Mouse (Mus musculus): ENCODE results near the gene Cep85l.

The Cep85l gene

GRCm38 (mm10) chr10:53339045-53339444 lies 40.7 kb downstream of the Cep85l start:
- DNase-seq: no peak

GRCm38 (mm10) chr10:53337162-53337923 lies 42.4 kb downstream of the Cep85l start, which contains the start of gene Pln:
Pln (plus strand) TSS chr10:53337667.
- no peak for DNase-seq

GRCm38 (mm10) chr10:53335974-53336373 lies 43.8 kb downstream of the Cep85l start:
- DNase-seq: no peak

DNA sequence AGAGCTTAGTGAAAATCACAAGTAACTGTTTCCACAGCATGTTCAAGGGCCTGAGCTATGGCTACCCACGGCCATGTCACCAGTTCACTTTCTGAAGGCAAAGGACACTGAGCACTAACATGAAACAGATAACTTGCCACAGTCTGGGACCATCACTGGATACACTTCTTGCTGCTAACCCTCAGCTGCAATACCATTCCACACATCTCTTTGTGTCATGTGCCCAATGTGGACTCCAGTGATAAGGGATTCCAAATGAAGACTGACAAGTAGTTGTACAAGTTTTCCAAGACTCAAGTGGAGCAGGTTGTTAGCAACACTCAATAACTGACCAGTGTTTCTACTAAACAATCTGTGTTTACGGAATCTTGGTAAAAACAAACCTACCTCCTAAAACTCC lies 44.5 kb downstream of the Cep85l start:
- DNase-seq: no peak

- DNase-seq: no peak
Observed at GRCm38 (mm10) chr10:53332752-53333151, 47.0 kb downstream of the Cep85l start.

- DNase-seq: no peak
Observed at GRCm38 (mm10) chr10:53329257-53329656, 50.5 kb downstream of the Cep85l start.

DNA sequence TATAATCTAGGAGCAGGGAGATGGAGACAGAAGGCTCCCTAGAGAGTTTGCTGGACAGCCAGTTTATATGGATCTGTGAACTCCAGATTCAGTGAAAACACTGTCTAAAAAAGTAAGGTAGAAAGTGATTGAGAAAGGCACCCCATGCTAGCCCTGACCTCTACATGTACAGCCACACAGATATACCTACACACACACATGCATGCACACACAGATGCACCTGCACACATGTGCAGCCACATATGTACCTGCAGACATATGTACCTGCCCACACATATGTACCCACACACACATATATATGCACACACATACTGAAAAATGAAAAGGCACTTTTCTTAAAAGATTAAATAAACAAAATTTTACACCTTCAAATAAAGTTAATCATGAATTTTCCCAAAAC lies 53.4 kb downstream of the Cep85l start:
- no peak for DNase-seq

DNA sequence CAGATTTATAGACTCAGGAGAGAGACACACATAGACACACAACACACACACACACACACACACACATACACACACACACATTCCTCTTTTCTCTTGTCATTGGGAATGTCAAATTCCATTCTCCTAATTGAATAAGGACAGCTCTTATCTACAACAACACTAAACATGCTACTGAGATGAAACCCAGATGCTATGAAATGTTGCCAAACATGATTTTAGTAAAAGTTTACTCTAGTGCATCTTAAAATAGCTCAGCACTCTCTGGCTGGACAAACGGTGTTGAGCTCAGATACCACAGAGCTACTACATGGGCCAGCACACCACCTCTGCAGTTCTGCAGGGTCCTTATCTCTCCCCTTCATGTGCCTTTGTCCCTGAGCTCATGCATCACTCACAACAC lies 55.1 kb downstream of the Cep85l start:
- DNase-seq: no peak

GRCm38 (mm10) chr10:53323367-53323766 lies 56.4 kb downstream of the Cep85l start:
- DNase-seq: no peak

GRCm38 (mm10) chr10:53306674-53307073 lies 73.1 kb downstream of the Cep85l start:
- DNase-seq: no peak

- DNase-seq: no peak
Observed at GRCm38 (mm10) chr10:53305867-53306266, 73.9 kb downstream of the Cep85l start.

GRCm38 (mm10) chr10:53285147-53285546 lies 94.6 kb downstream of the Cep85l start:
- no peak for DNase-seq

DNA sequence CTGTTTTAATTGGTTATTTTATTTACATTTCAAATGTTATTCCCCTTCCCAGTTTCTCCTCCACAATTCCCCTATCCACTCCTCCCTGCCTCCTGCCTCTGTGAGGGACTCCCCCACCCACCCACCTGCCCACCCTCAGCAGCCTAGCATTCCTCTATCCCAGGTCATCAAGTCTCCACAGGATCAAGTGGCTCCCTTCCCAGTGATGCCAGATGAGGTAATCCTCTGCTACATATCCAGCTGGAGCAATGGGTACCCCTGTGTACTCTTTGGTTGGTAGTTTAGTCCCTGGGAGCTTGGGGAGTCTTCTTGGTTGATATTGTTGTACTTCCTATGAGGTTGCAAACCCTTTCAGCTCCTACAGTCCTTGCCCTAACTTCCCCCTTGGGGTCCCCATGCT lies 107.5 kb downstream of the Cep85l start:
- no peak for DNase-seq

DNA sequence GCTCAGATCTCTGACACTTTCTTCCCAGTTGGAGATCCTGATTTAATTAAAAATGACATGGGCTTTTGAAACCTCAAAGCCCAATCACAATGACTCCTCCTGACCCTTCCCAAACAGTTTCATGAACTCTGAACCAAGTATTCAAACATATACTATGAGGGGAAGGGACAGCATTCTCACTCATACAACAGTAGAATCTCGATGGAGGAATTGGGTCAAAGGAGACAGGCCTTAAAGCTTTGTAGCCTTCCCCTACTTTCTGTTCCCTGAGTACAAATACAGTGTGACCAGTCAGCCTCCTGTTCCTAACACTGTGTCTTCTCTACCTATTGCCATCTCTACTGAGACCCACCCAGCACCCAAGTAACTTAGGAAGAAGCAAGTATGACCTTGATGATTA lies 117.7 kb downstream of the Cep85l start:
- DNase-seq: no peak

DNA sequence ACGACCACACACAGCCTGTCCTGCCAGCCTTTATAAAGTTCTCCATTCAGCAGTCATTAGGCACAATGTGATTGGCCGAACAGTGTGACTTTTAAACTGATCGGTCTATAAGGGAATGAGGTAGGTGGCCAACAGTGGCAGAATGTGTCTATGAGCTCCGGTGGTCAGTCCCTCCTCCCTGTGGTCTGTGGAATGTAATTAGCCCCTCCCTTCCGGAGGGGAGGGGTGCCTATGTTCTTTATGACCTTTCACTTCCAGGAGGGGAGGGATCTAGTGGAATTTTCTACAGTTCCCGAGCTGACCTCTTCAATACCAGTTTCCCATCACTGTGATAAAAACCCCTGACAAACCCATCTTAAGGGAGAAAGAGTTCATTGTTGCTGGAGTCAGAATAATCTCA lies 144.4 kb downstream of the Cep85l start:
- DNase-seq: no peak

DNA sequence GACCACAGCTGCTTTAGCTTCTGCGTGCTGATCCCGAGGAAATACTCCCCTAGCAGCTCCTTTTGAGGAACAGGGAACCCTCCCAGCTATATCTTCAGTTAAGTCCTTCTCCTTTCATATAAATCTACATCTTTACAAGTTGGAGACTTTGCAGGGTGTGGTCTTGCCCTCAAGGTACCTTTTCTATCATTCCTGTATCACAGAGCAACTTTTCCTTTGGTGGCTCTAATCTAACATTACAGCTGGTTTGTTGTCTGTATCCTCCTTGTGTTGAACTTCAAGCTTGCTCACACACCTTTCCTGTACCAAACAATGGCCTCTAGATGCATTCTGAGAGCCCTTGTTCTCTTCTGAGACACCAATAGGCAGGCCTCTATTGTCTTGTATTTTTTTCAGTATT lies 145.1 kb downstream of the Cep85l start:
- DNase-seq: no peak

DNA sequence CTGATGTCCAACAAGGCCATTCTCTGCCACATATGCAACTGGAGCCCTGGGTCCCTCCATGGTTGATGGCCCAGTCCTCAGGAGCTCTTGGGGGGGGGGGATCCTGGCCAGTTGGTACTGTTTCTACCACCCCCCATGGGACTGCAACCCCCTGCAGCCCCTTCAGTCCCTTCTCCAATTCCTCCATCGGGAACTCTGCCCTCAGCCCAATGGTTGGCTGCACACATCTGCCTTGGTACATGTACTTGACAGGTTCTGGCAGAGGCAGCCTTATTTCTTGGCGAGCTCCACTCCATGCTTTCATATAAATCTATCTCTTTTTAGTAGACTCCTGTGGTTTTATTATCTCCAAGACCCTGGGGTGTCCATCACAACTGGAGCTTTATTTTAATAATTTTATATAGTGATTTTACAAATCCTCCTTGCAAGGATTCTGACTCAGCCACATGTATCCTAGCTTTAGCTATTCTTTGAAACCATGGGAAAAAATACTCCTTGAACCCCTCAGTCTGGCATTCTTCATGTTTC lies 145.6 kb downstream of the Cep85l start:
- DNase-seq: no peak

- no peak for DNase-seq
Observed at GRCm38 (mm10) chr10:53230809-53231208, 148.9 kb downstream of the Cep85l start.

DNA sequence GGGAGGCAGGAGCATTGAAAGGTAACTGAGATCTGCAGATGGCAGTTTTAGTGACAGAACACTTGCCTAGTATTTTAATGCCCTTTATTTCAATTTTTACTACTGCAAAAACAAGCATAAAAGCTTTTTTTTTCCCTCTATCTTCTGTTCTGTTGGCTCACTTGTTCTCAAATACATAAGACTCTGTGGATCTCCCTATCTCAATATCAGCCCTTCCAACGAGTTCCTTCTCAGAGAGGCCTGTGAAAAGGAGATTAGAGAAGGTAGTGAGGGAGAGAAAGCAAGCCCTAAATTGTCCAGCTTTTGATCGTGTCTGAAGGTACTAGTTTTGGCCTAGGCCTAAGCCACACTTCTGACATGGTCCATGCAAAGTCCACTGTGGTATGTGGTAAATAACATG lies 150.6 kb downstream of the Cep85l start:
- no peak for DNase-seq
